ENCODE assay signal across 29 mouse cellular contexts in genomic region chr3:101129090-101129489, GRCm38 (mm10). TPM values are rescaled to one million over a fixed set of nuclear protein-coding genes. Genes with fewer than 3 reads are reported as not detected.
DNase-seq lines count a peak whose midpoint lies in the region; ATAC-seq and TF ChIP-seq lines count a peak whose summit lies in the region.
"Had no signal": no experiment of that assay in that cellular context is flagged by ENCODE, and none has a peak within 500 bp of the region (broad histone marks: within the 10 kb centered on the region; RNA-seq: fewer than 3 reads in every experiment).

No protein-coding gene starts in this region.

- H3K4me1 ChIP-seq in heart, adult 2 months (ENCODE audit: control insufficient read depth, insufficient read depth, low read length) = peaks cover 7% of the 10 kb centered on the region
- peaks cover 20% of the 10 kb centered on the region for H3K4me1 ChIP-seq in embryonic facial prominence, embryonic 10.5 days
- peaks cover 20% of the 10 kb centered on the region for H3K4me1 ChIP-seq in limb, embryonic 15.5 days
- peaks cover 5% of the 10 kb centered on the region; the same call in 1 of the 2 replicates for H3K4me1 ChIP-seq in neural tube, embryonic 15.5 days

- no peak for TF ChIP-seq CTCF in heart, adult 2 months (IDR thresholded peaks at IDR 0.05)

- no peak overlapping the region for H3K4me2 ChIP-seq in limb, embryonic 15.5 days
- H3K4me2 ChIP-seq in neural tube, embryonic 15.5 days = no peak overlapping the region
- H3K4me2 ChIP-seq: heart, embryonic 13.5 days; hindbrain, embryonic 14.5 days; limb, embryonic 12.5 days had no signal

- 0 out of 2 replicates have a peak, but pooled peaks cover 3% of the 10 kb centered on the region for H3K36me3 ChIP-seq in heart, adult 2 months (ENCODE audit: control insufficient read depth, insufficient read depth, low read length)
- H3K36me3 ChIP-seq in embryonic facial prominence, embryonic 10.5 days (replicated peaks) = no peaks in the 10 kb centered on the region
- H3K36me3 ChIP-seq in limb, embryonic 15.5 days = no peaks in the 10 kb centered on the region
- H3K36me3 ChIP-seq in neural tube, embryonic 15.5 days = no peaks in the 10 kb centered on the region
- H3K36me3 ChIP-seq: heart, embryonic 13.5 days; limb, embryonic 12.5 days had no signal

- intact Hi-C loops in heart, adult 2 months (cut with DNase I) = no loop called here

- no peak for TF ChIP-seq EP300 in heart, adult 2 months (IDR thresholded peaks at IDR 0.05; ENCODE audit: insufficient read depth, low read depth, low read length)

- TF ChIP-seq POLR2A in heart, adult 2 months (IDR thresholded peaks at IDR 0.05; ENCODE audit: insufficient read depth, low read depth, low read length) = no peak

- H3K79me2 ChIP-seq in heart, adult 2 months (replicated peaks; ENCODE audit: control insufficient read depth, insufficient read depth, low read length) = no peaks in the 10 kb centered on the region

- H3K9me3 ChIP-seq in embryonic facial prominence, embryonic 10.5 days = no peaks in the 10 kb centered on the region
- no peaks in the 10 kb centered on the region for H3K9me3 ChIP-seq in limb, embryonic 15.5 days
- H3K9me3 ChIP-seq in neural tube, embryonic 15.5 days (replicated peaks) = no peaks in the 10 kb centered on the region
- H3K9me3 ChIP-seq: heart, embryonic 13.5 days; limb, embryonic 12.5 days; megakaryocyte, embryonic 14.5 days had no signal

- H3K27me3 ChIP-seq in heart, adult 2 months (ENCODE audit: control insufficient read depth, insufficient read depth, low read length) = no peaks in the 10 kb centered on the region
- H3K27me3 ChIP-seq in embryonic facial prominence, embryonic 10.5 days (replicated peaks; ENCODE audit: low read depth, poor library complexity, severe bottlenecking) = no peaks in the 10 kb centered on the region
- no peaks in the 10 kb centered on the region for H3K27me3 ChIP-seq in limb, embryonic 15.5 days
- H3K27me3 ChIP-seq in neural tube, embryonic 15.5 days (replicated peaks) = 0 out of 2 replicates have a peak, but pooled peaks cover 4% of the 10 kb centered on the region
- H3K27me3 ChIP-seq: heart, embryonic 13.5 days; limb, embryonic 12.5 days; Patski had no signal

- no peak overlapping the region for H3K9ac ChIP-seq in heart, adult 2 months (ENCODE audit: low read depth, low read length)
- no peak overlapping the region for H3K9ac ChIP-seq in limb, embryonic 15.5 days
- no peak overlapping the region for H3K9ac ChIP-seq in neural tube, embryonic 15.5 days (replicated peaks)
- H3K9ac ChIP-seq: heart, embryonic 13.5 days; hindbrain, embryonic 14.5 days; limb, embryonic 12.5 days had no signal

- H3K4me3 ChIP-seq in heart, adult 2 months = no peak overlapping the region
- no peak overlapping the region for H3K4me3 ChIP-seq in embryonic facial prominence, embryonic 10.5 days
- no peak overlapping the region for H3K4me3 ChIP-seq in limb, embryonic 15.5 days
- H3K4me3 ChIP-seq in neural tube, embryonic 15.5 days (replicated peaks) = no peak overlapping the region
- H3K4me3 ChIP-seq: gastrocnemius, adult 2 months; heart, embryonic 13.5 days; limb, embryonic 12.5 days; megakaryocyte, embryonic 14.5 days had no signal

- no peak for ATAC-seq in limb, embryonic 15.5 days (ENCODE audit: insufficient number of reproducible peaks, low FRiP score, low TSS enrichment, low read depth)
- ATAC-seq in neural tube, embryonic 15.5 days (ENCODE audit: low FRiP score) = no peak
- ATAC-seq: forebrain, embryonic 16.5 days; Patski had no signal

- no peak overlapping the region for H3K27ac ChIP-seq in heart, adult 2 months
- H3K27ac ChIP-seq in embryonic facial prominence, embryonic 10.5 days (replicated peaks) = peak overlapping the region; percentile 57
- H3K27ac ChIP-seq in limb, embryonic 15.5 days = 0 out of 2 replicates have a peak overlapping the region, but pooled peaks have one; percentile 27
- no peak overlapping the region for H3K27ac ChIP-seq in neural tube, embryonic 15.5 days (replicated peaks)
- H3K27ac ChIP-seq: heart, embryonic 13.5 days; hindbrain, embryonic 14.5 days; kidney, postnatal 0 days; stomach, postnatal 0 days had no signal

- DNase-seq in heart, adult 11 months = peak; percentile 85
- no peak for DNase-seq in heart, adult 2 months
- DNase-seq in 3T3-L1 (ENCODE audit: low read depth, low spot score) = peak; percentile 43
- DNase-seq in embryonic facial prominence, embryonic 10.5 days (ENCODE audit: low spot score) = no peak
- no peak for DNase-seq in ovary, postnatal 10 days (ENCODE audit: low spot score)
- DNase-seq in kidney, postnatal 4 days = no peak
- DNase-seq: adrenal gland, postnatal 25 days; cerebellum, adult 18-20 months; cerebellum, postnatal 10 days; gastrocnemius, adult 2 months; gastrocnemius, postnatal 36 days; heart, postnatal 10 days; kidney, adult 18-20 months; lung, postnatal 36 days; midbrain, embryonic 14.5 days; right cerebral cortex, postnatal 4 days; thymus, adult 18-20 months; thymus, postnatal 25 days had no signal

RNA-seq across cellular contexts. Expression of gene Ptgfrn, which starts 19.0 kb away (rescaled TPM):
- 10 to 100 TPM; 19.4 to 25.1 TPM for total RNA-seq in heart, adult 2 months (2021)
- 18.5 and 27.2 TPM in 2 replicates for polyA plus RNA-seq in heart, adult 2 months (2012; rRNA removed)
- polyA plus RNA-seq in embryonic facial prominence, embryonic 10.5 days (2016; fragmentation: Nextera tagmentation; extraction: Ambion mirVana) = 3.9 and 4.1 TPM in 2 replicates
- polyA plus RNA-seq in limb, embryonic 15.5 days (2015; fragmentation: Nextera tagmentation; extraction: Ambion mirVana) = 7.8 and 8.2 TPM in 2 replicates
- 3.0 TPM in 2 replicates for polyA plus RNA-seq in neural tube, embryonic 15.5 days (2015; fragmentation: Nextera tagmentation; extraction: Ambion mirVana)
- total RNA-seq: MEL had no signal

Comparison
In these comparisons a context has a peak if more than half of its experiments do, and no peak if none do; other contexts are left out.
1. DNase-seq: peak in heart, adult 11 months (single experiment) and 3T3-L1 (single experiment); none in heart, adult 2 months (0 of 2), embryonic facial prominence, embryonic 10.5 days (single experiment), ovary, postnatal 10 days (single experiment) and kidney, postnatal 4 days (0 of 2).
2. H3K27ac ChIP-seq: peak in embryonic facial prominence, embryonic 10.5 days (single experiment) and limb, embryonic 15.5 days (single experiment); none in heart, adult 2 months (single experiment) and neural tube, embryonic 15.5 days (single experiment).